Mouse (Mus musculus) c-Kit-positive CD71-negative TER-119-negative erythroid progenitor cells, embryonic 14.5 days (primary cell): Measurements from ENCODE around the gene Gm17581.

Source experiments
- DNase-seq: peaks from one replicate; pipeline ENCODE4 v3.0.0-alpha.2; 2013; ENCODE audit warnings: low read depth

Gene Gm17581

GRCm38 (mm10) chr2:155691336-155691722, 44.3 kb downstream of the Gm17581 start:
- no peak for DNase-seq

GRCm38 (mm10) chr2:155689211-155689610, 46.5 kb downstream of the Gm17581 start:
- DNase-seq: no peak

- DNase-seq: no peak
Observed at GRCm38 (mm10) chr2:155687746-155688145, 47.9 kb downstream of the Gm17581 start.

DNA sequence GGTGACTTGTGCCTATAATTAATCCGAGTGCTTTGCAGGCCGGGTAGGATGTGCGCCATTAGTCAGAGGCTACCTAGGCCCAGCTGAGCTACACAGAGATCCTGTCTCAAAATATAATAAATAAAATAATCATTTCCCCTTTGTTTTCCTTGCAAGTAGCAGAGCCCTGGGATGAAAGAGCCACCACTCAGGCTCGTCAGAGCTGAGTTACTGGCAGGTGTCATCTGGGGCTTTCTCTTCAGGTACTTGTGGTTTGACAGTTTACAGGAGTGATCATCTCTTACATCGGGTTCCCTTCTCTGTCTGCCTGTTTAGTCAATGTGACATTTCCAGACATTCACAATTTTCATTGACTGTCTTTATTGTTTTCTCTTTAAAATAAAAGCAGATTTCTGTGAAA, 49.1 kb downstream of the Gm17581 start:
- DNase-seq: no peak
